ENCODE assay signal across 22 mouse cellular contexts in genomic region chr5:30653246-30653645, GRCm38 (mm10). TPM values are rescaled to one million over a fixed set of nuclear protein-coding genes. Genes with fewer than 3 reads are reported as not detected.
DNase-seq lines count a peak whose midpoint lies in the region; ATAC-seq and TF ChIP-seq lines count a peak whose summit lies in the region.
"Had no signal": no experiment of that assay in that cellular context is flagged by ENCODE, and none has a peak within 500 bp of the region (broad histone marks: within the 10 kb centered on the region; RNA-seq: fewer than 3 reads in every experiment).

No protein-coding gene starts in this region.

- H3K27me3 ChIP-seq in neural tube, embryonic 15.5 days (replicated peaks), result no peaks in the 10 kb centered on the region
- H3K27me3 ChIP-seq: embryonic facial prominence, embryonic 12.5 days; forebrain, embryonic 13.5 days; hindbrain, embryonic 12.5 days had no signal

- H3K9ac ChIP-seq in neural tube, embryonic 15.5 days (replicated peaks), result no peak overlapping the region
- H3K9ac ChIP-seq: embryonic facial prominence, embryonic 12.5 days; forebrain, embryonic 13.5 days; forebrain, postnatal 0 days; hindbrain, embryonic 12.5 days had no signal

- no peaks in the 10 kb centered on the region for H3K9me3 ChIP-seq in neural tube, embryonic 15.5 days (replicated peaks)
- H3K9me3 ChIP-seq: embryonic facial prominence, embryonic 12.5 days; forebrain, embryonic 13.5 days; heart, embryonic 10.5 days; hindbrain, embryonic 12.5 days had no signal

- DNase-seq in lung, adult 18-20 months, result peak; percentile 44 to 72
- no peak for DNase-seq in lung, adult 2 months
- peak; percentile 87 for DNase-seq in urinary bladder, postnatal 14 days (ENCODE audit: low spot score)
- no peak for DNase-seq in urinary bladder, postnatal 4 days (ENCODE audit: low spot score in 2 of 2)
- peak; percentile 88 for DNase-seq in fat pad, adult 2 months (ENCODE audit: extremely low read depth, low read depth, low spot score)
- no peak for DNase-seq in left cerebral cortex, postnatal 36 days (ENCODE audit: low spot score in 2 of 2)
- DNase-seq: adrenal gland, adult 8-10 months; adrenal gland, postnatal 36 days; cerebellum, adult 2 months; cerebellum, postnatal 10 days; embryo, embryonic 11 days; forebrain, postnatal 0 days; gastrocnemius, postnatal 14 days; heart, postnatal 10 days; heart, postnatal 4 days had no signal

- H3K27ac ChIP-seq in neural tube, embryonic 15.5 days (replicated peaks), result no peak overlapping the region
- H3K27ac ChIP-seq: embryonic facial prominence, embryonic 12.5 days; forebrain, embryonic 13.5 days; heart, embryonic 10.5 days; hindbrain, embryonic 12.5 days had no signal

- H3K4me2 ChIP-seq in neural tube, embryonic 15.5 days, result no peak overlapping the region
- H3K4me2 ChIP-seq: embryonic facial prominence, embryonic 12.5 days; forebrain, embryonic 13.5 days; hindbrain, embryonic 12.5 days had no signal

- TF ChIP-seq POLR2A in lung, adult 2 months (IDR thresholded peaks at IDR 0.05; ENCODE audit: borderline replicate concordance, extremely low read depth, low read depth, low read length), result no peak

- WGBS in lung, adult 2 months, result 81% methylated on average over 6 of the region's 6 CpGs
- WGBS in neural tube, embryonic 15.5 days, result 90% methylated on average over 6 of the region's 6 CpGs

- no peak for ATAC-seq in neural tube, embryonic 15.5 days (ENCODE audit: low FRiP score)
- ATAC-seq: forebrain, embryonic 13.5 days; forebrain, postnatal 0 days; hindbrain, embryonic 16.5 days had no signal

- H3K4me1 ChIP-seq in lung, adult 2 months (ENCODE audit: control insufficient read depth, insufficient read depth, low read length), result peaks cover 3% of the 10 kb centered on the region; the same call in 1 of the 2 replicates
- peaks cover 11% of the 10 kb centered on the region for H3K4me1 ChIP-seq in neural tube, embryonic 15.5 days

- no peak overlapping the region for H3K4me3 ChIP-seq in lung, adult 2 months (replicated peaks; ENCODE audit: extremely low read depth, low read depth, low read length)
- H3K4me3 ChIP-seq in neural tube, embryonic 15.5 days (replicated peaks), result no peak overlapping the region
- H3K4me3 ChIP-seq: embryonic facial prominence, embryonic 12.5 days; forebrain, embryonic 13.5 days; heart, embryonic 10.5 days; hindbrain, embryonic 12.5 days had no signal

- peaks cover 42% of the 10 kb centered on the region for H3K36me3 ChIP-seq in neural tube, embryonic 15.5 days

- intact Hi-C loops in left cerebral cortex, postnatal 36 days (cut with DNase I), result no loop called here

- TF ChIP-seq CTCF in lung, adult 2 months (IDR thresholded peaks at IDR 0.05; ENCODE audit: insufficient read depth, low read length), result no peak

RNA-seq across cellular contexts. Expression of gene Slc35f6, which starts 5.5 kb away (rescaled TPM):
- polyA plus RNA-seq in lung, adult 2 months (2012; rRNA removed), result 82.9 and 97.2 TPM in 2 replicates
- polyA plus RNA-seq in neural tube, embryonic 15.5 days (2015; fragmentation: Nextera tagmentation; extraction: Ambion mirVana), result 31.2 and 32.8 TPM in 2 replicates
- total RNA-seq in left cerebral cortex, postnatal 36 days (2021), result 10 to 100 TPM; 38.5 to 38.7 TPM

RNA-seq across cellular contexts. Expression of gene Cenpa, which starts 13.3 kb away (rescaled TPM):
- 12.2 and 13.8 TPM in 2 replicates for polyA plus RNA-seq in lung, adult 2 months (2012; rRNA removed)
- polyA plus RNA-seq in neural tube, embryonic 15.5 days (2015; fragmentation: Nextera tagmentation; extraction: Ambion mirVana), result 33.0 and 73.4 TPM in 2 replicates
- total RNA-seq in left cerebral cortex, postnatal 36 days (2021), result 1 to 10 TPM; 6.0 TPM

RNA-seq across cellular contexts. Expression of gene Dpysl5, which starts 58.1 kb away (rescaled TPM):
- polyA plus RNA-seq in lung, adult 2 months (2012; rRNA removed), result 5.6 and 7.9 TPM in 2 replicates
- polyA plus RNA-seq in neural tube, embryonic 15.5 days (2015; fragmentation: Nextera tagmentation; extraction: Ambion mirVana), result 152 and 175 TPM in 2 replicates
- total RNA-seq in left cerebral cortex, postnatal 36 days (2021), result 10 to 100 TPM; 21.6 to 30.1 TPM
- total RNA-seq: granulocyte monocyte progenitor cell, adult 5-6 weeks had no signal

Comparison
In these comparisons a context has a peak if more than half of its experiments do, and no peak if none do; other contexts are left out.
1. DNase-seq: peak in lung, adult 18-20 months (2 of 2), urinary bladder, postnatal 14 days (single experiment) and fat pad, adult 2 months (single experiment); none in lung, adult 2 months (single experiment), urinary bladder, postnatal 4 days (0 of 2) and left cerebral cortex, postnatal 36 days (0 of 2).
2. RNA of gene Dpysl5, which starts 58.1 kb away (polyA plus RNA-seq): 152 to 175 TPM in neural tube, embryonic 15.5 days; 5.6 to 7.9 TPM in lung, adult 2 months; every median in the first group is over 10 times any median in the second.